Mouse (Mus musculus) gastrocnemius, adult 2 months (tissue): ENCODE data around the gene Dgke. TPM values are rescaled to one million over a fixed set of nuclear protein-coding genes. Genes with fewer than 3 reads are reported as not detected.

Source experiments
- DNase-seq: peaks from one replicate; pipeline ENCODE4 v3.0.0; 2022
- H3K27ac ChIP-seq: fragments of 200-600 bp; 2 replicates; pipeline ENCODE4 v1.8.1; 2022; ENCODE audit warnings: mild to moderate bottlenecking
- H3K4me3 ChIP-seq: fragments of 200-600 bp; 2 replicates; pipeline ENCODE4 v1.8.1; 2022; ENCODE audit warnings: mild to moderate bottlenecking, moderate library complexity
- CTCF ChIP-seq: fragments of 200-600 bp; IDR thresholded peaks from 2 replicates; pipeline ENCODE4 v1.8.1; 2022; ENCODE audit warnings: antibody characterized with exemption, mild to moderate bottlenecking, moderate library complexity
- intact Hi-C: fragments of 180-260 bp; cut with DNase I; formaldehyde crosslinking; loops from one replicate; pipeline ENCODE4 v1.15.1; 2025
- total RNA-seq, 2 experiments: library from RNA; stranded (reverse); gene quantifications; 2 replicates each; pipeline ENCODE4 v1.2.3; 2021

The Dgke gene
- total RNA-seq, 2 experiments from 2014 or later, result 3.4 to 3.7 TPM

- no peak for TF ChIP-seq CTCF
- H3K27ac ChIP-seq, result peak overlapping the region; percentile 81
- intact Hi-C loops, result no loop called here
- no peak overlapping the region for H3K4me3 ChIP-seq
- no peak for DNase-seq
Measured at GRCm38 (mm10) chr11:89068649-89069048, 2.0 kb upstream of the Dgke start.

GRCm38 (mm10) chr11:89067871-89068490 is 1.3 kb upstream of the Dgke start:
- DNase-seq, result no peak
- no peak for TF ChIP-seq CTCF
- intact Hi-C loops, result no loop called here
- Histone ChIP-seq H3K27ac (peak overlapping the region; percentile 81), H3K4me3 (no peak overlapping the region)

GRCm38 (mm10) chr11:89067301-89067822 is 712 bp upstream of the Dgke start:
- no peak for DNase-seq
- H3K4me3 ChIP-seq, result no peak overlapping the region

GRCm38 (mm10) chr11:89066126-89066525 is 524 bp downstream of the Dgke start:
- no peak for DNase-seq
- H3K27ac ChIP-seq, result peak overlapping the region; percentile 77
- H3K4me3 ChIP-seq, result no peak overlapping the region
- intact Hi-C loops, result no loop called here
- TF ChIP-seq CTCF, result no peak

More at GRCm38 (mm10) chr11:89067301-89067822, 712 bp upstream of the Dgke start:
- H3K27ac ChIP-seq, result peak overlapping the region; percentile 81
- intact Hi-C loops, result no loop called here
- no peak for TF ChIP-seq CTCF

GRCm38 (mm10) chr11:89065297-89065696 is 1.4 kb downstream of the Dgke start:
- peak; percentile 51 for TF ChIP-seq CTCF
- intact Hi-C loops, result no loop called here
- DNase-seq, result no peak

GRCm38 (mm10) chr11:89064312-89064711 is 2.3 kb downstream of the Dgke start:
- intact Hi-C loops, result no loop called here
- DNase-seq, result no peak
- TF ChIP-seq CTCF, result no peak
- Histone ChIP-seq H3K4me3 (no peak overlapping the region), H3K27ac (no peak overlapping the region)

More at GRCm38 (mm10) chr11:89065297-89065696, 1.4 kb downstream of the Dgke start:
- Histone ChIP-seq H3K4me3 (no peak overlapping the region), H3K27ac (no peak overlapping the region)

- TF ChIP-seq CTCF, result no peak
- no peak for DNase-seq
- no peak overlapping the region; the same call in 1 of the 2 replicates for H3K4me3 ChIP-seq
- intact Hi-C loops, result no loop called here
- H3K27ac ChIP-seq, result 0 out of 2 replicates have a peak overlapping the region, but pooled peaks have one; percentile 6
Measured at GRCm38 (mm10) chr11:89061362-89061761, 5.3 kb downstream of the Dgke start.

- H3K27ac ChIP-seq, result peak overlapping the region; percentile 93
- intact Hi-C loops, result no loop called here
- peak overlapping the region; percentile 84 for H3K4me3 ChIP-seq
- peak; percentile 94 for DNase-seq
- no peak for TF ChIP-seq CTCF
Measured at GRCm38 (mm10) chr11:89060423-89061089, 6.1 kb downstream of the Dgke start.

- DNase-seq, result peak; percentile 56
- peak overlapping the region; percentile 93 for H3K27ac ChIP-seq
- no peak for TF ChIP-seq CTCF
- peak overlapping the region; percentile 84 for H3K4me3 ChIP-seq
- intact Hi-C loops, result no loop called here
Measured at GRCm38 (mm10) chr11:89059919-89060422, 6.7 kb downstream of the Dgke start.

GRCm38 (mm10) chr11:89058515-89059270 is 8.0 kb downstream of the Dgke start:
- Histone ChIP-seq H3K4me3 (peak overlapping the region; percentile 84), H3K27ac (peak overlapping the region; percentile 93)
- intact Hi-C loops, result no loop called here
- TF ChIP-seq CTCF, result peak; percentile 48
- DNase-seq, result no peak

- no peak for TF ChIP-seq CTCF
- Histone ChIP-seq H3K4me3 (peak overlapping the region; percentile 46), H3K27ac (peak overlapping the region; percentile 68)
- DNase-seq, result no peak
- intact Hi-C loops, result no loop called here
Measured at GRCm38 (mm10) chr11:89055931-89056690, 10.5 kb downstream of the Dgke start.

GRCm38 (mm10) chr11:89051767-89052166 is 14.9 kb downstream of the Dgke start:
- no peak for TF ChIP-seq CTCF
- DNase-seq, result no peak
- Histone ChIP-seq H3K4me3 (no peak overlapping the region), H3K27ac (no peak overlapping the region)
- intact Hi-C loops, result no loop called here
